Mouse (Mus musculus) gastrocnemius, adult 8-10 months (tissue): ENCODE measurements around the gene Cog2. TPM values are rescaled to one million over a fixed set of nuclear protein-coding genes. Genes with fewer than 3 reads are reported as not detected.

Experiments used
- DNase-seq, 2 experiments: peaks; one replicate each; pipeline ENCODE4 v3.0.0; 2022; ENCODE audit warnings: low spot score in 2 of 2
- total RNA-seq, 4 experiments: library from RNA; stranded (reverse); gene quantifications; 2 replicates each; pipeline ENCODE4 v1.2.4; 2022

Gene Cog2
- total RNA-seq, 4 experiments from 2014 or later: 16.1 to 28.7 (median 18.5) TPM

DNA sequence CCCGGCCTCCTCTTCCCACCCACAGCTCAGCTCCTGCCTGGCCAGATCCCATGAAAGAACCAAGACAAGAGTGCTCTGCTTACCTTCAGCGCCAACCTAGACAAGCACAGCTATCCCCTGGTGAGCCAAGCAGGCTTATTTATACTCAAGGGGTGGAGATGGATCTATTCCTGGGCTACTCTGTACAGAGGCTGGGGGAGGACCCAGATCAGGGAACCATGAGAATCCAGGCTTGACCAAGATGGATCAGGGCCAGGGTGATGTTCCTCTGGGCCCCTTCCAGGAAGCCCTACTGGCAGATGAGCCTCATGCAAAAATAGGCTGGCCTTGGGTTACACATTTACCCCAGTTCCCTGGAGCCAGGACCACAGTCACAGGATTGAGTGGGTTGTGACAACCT, 49.0 kb downstream of the Cog2 start, which contains the start of gene Agt:
TSS of gene Agt (minus strand) at position 114 of the 400 bp plus-strand sequence.
- DNase-seq: peak; percentile 91 to 92

DNA sequence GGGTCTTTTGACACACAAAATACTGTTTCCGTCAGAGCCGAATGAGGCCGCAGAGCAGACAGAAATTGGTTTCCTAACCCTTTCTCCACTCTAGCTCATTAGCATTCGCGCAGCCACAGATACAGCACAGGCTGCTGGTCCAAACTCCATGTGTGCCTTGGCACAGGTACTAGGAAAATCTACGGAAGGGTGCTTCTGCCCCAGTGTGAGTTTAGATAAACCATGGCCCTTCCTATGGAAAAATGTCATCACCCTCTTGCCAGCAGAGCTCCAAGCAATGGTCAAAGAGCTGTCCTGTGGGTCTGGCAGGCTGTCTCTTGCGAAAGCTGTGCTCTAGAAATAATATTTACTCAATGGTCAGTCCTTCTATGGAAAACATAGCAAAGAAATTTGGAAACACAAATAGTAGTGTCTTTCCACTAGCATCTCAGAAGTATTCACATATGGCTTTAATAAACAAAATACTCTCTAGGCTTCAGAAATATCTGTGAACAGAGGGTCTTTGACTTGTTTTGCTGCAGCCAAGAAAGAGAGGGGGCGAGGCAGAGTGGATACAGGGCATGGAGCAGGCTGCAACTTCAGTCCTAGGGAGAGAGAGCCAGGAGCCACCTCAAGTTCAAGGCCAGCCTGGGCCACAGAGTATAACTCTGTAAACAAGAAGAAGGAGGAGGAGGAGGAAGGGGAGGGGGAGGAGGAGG, 51.3 kb downstream of the Cog2 start:
- no peak for DNase-seq

GRCm38 (mm10) chr8:124572430-124572775, 51.8 kb downstream of the Cog2 start:
- DNase-seq: no peak

DNA sequence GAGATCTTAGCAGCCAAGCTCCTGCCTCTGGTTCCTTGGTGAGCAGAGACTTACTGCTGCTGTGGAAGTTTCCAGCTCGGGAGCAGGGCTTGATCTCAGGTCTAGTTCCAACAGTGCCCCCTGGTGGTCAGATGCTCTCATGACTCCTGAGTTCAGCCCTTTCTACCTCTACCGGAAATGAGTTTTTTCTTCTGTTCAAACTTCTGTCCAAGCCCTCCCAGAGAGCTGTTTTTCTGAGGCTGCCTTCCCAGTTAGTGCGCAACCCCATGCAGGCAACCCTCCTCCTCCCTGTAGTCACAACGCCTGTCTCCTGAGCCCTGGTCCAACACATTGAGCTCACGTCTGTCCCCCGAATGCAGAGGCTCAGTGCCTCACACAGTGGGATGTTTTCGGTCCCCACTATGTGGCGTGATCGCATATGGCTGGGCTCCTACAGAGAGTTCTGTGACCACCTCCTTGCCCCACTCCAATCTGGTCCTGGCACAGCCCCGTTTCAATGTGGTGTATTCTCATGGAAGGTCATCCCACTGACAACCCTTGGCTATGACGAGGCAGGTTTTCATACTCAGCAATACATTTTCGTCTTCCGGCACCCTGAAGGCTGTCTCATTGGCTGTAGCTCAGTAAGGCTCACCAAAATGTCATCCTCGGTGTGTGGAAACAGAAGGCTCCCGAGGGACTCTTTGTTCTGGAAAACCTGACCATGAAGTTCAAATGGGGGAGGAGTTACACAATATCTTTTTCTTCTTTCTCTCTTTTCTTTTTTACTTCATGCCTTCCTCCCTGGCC, 53.2 kb downstream of the Cog2 start:
- DNase-seq: peak; percentile 75 to 80

DNA sequence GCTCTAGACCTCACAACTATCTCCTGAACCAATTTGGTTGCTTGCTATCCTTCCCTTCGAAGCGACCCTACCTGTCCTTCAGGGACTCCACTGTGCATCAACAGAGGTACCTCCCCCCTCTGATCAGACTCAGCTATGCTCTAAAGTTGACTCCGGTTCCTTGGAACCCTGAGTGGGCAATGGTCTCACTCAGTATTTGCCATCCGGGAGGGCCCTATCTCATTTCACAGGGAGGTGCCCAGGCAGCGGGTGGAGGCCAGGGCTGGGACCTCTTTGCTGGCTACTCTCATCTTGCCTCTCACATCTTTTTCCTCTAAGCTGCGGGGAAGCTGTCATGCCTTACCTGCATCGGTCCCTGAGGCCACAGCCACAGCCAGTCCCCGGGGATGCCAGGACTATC, 55.2 kb downstream of the Cog2 start, which contains the start of gene Capn9:
TSS of gene Capn9 (plus strand) at position 301 of the 400 bp plus-strand sequence.
- no peak for DNase-seq

DNA sequence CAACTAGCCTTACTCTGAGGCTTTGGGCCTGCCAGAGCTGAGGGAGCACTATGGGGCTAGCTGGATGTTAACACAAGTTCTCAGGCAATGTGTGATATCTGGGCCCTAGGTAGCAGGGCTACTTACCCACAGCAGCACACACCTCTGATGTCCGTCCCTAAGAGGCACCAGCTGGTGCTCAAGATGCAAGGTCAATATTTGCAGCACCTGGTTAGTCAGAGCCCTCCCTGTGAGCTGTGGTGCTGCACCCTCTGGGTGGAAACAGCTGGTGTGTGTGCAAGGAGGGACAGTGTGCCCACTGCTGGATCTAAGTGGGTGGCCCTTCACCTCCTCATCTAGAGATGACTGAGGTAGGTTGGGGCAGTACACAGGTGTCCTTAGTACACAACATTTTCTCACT, 56.2 kb downstream of the Cog2 start:
- DNase-seq: no peak

- no peak for DNase-seq
Observed at GRCm38 (mm10) chr8:124585718-124586425, 65.3 kb downstream of the Cog2 start.

DNA sequence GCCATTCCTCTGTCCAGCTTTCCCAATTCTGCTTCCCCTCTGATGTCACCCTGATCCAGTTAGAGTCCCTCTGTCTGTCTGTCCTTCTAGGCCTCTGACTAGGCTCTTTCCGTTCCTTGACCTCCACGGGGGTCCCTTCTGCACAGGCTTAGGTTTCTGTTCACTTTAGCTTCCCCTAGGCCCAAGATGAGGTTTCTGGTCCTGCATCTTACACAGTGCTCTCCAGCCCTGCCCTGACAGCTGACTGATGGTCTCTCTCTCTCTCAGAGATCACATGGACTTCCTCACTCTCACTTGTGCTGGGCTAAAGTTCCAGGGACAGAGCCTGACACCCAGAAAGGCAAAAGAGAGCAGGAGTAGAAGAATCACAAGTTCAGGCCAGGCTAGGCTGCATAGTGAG, 66.0 kb downstream of the Cog2 start:
- no peak for DNase-seq

GRCm38 (mm10) chr8:124589393-124589792, 68.8 kb downstream of the Cog2 start:
- no peak for DNase-seq

Other genes starting within 250 kb of the Cog2 start
- gene Pgbd5, start 81.1 kb upstream of the Cog2 start, total RNA-seq: under 1 TPM; 0.27 to 0.83 (median 0.40) TPM
- gene Agt, start 48.9 kb downstream of the Cog2 start, total RNA-seq: 10 to 100 TPM in 2 of 4 experiments, 1 to 10 TPM in 2; 7.5 to 10.9 (median 9.9) TPM
- gene Capn9, start 55.3 kb downstream of the Cog2 start, total RNA-seq: not detected
- gene 2310022B05Rik, start 142.6 kb downstream of the Cog2 start, total RNA-seq: 10 to 100 TPM in 2 of 4 experiments, 1 to 10 TPM in 2; 8.0 to 13.0 (median 10.7) TPM
- gene Ttc13, start 201.2 kb downstream of the Cog2 start, total RNA-seq: 10 to 100 TPM; 14.1 to 20.5 (median 18.3) TPM
- 1 to 10 TPM; 1.5 to 4.5 (median 3.5) TPM for gene Arv1, start 201.4 kb downstream of the Cog2 start, total RNA-seq
- gene Fam89a, start 231.1 kb downstream of the Cog2 start, total RNA-seq: under 1 TPM in 3 of 4 experiments, not detected in 1; 0.31 to 0.51 (median 0.36) TPM